Mouse (Mus musculus) regulatory T cell (primary cell): ENCODE data around the gene Acap2.

Source experiments
- in situ Hi-C: fragments of 300-600 bp; cut with MboI, MseI; formaldehyde crosslinking; loops from one replicate; pipeline ENCODE4 v1.15.1; 2025; ENCODE audit warnings: high pct_unique_total_duplicates

The Acap2 gene

GRCm38 (mm10) chr16:31052177-31052726, 148.8 kb downstream of the Acap2 start:
- in situ Hi-C loops, result no loop called here

DNA sequence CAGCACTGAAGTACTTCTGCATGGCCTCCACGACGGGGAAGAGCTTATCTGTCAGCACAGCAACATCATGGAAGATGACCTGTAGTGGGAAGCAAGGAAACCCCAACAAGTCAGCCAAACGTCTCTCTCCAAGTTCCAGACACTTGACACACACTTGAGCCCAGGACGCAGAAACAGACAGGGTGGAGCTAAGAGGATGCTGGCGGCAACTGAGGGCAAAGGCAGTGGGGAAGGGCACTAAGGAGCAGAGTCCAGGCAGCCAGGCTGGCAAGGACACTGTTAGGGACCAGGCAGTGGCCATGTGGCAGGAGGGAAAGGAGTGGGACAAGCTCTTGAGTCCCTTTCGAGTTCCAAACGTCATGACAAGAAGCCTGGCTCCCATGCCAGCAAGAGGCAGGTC, 150.3 kb downstream of the Acap2 start:
- in situ Hi-C loops, result no loop called here

- in situ Hi-C loops, result no loop called here
Observed at GRCm38 (mm10) chr16:31048194-31048593, 152.9 kb downstream of the Acap2 start.

DNA sequence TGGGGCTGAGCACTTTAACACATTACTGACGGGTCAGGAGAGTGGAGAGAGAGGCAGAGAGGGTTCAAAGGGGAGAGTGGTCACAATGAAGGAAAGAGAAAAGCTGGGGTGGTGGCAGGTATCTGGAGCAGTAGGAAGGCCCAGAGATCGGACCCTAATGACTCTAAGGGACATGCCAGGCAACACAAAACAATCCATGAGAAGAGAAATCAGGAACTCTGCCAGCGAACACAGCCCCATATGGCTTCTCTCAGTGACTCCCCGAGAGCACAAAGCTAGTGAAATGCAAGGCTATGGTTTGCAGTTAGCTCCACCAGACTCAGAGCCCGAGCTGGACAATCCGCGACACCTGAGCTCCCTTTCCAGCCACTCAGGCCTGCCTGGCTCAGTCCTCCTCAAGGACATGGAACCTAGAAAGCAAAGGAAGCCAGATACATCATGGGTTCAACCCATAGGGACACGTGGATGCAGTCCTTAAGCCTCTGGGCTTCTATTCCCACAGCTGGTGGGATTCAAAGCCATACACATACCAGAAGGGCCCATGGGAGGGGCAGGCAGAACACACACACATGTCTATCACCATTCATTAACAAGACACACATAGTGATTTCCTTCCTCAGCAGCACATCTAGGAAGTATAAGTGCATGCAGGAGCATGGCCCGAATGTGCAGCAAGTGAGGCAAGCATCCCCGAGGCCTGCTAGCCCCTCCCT, 153.7 kb downstream of the Acap2 start:
- in situ Hi-C loops, result no loop called here

GRCm38 (mm10) chr16:31046217-31046659, 154.8 kb downstream of the Acap2 start:
- in situ Hi-C loops, result no loop called here

DNA sequence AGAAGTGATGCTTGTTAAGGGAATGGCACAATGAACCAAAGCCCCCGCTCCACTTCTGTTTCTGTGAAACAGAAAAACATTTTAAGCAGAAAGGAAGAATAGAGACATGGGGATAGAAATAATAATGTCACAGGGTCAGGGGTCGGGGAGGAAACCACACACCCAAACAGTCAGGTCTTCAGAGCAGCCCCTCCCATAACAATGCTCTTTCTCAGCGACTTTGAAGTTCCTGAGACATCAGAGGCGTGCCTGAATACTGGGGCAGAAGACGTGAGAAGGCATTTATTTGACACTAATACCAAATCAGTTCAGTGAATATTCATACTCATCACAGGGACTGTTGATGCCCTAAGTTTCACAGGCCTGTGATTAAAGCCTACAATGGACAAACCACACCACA, 155.8 kb downstream of the Acap2 start:
- in situ Hi-C loops, result no loop called here

DNA sequence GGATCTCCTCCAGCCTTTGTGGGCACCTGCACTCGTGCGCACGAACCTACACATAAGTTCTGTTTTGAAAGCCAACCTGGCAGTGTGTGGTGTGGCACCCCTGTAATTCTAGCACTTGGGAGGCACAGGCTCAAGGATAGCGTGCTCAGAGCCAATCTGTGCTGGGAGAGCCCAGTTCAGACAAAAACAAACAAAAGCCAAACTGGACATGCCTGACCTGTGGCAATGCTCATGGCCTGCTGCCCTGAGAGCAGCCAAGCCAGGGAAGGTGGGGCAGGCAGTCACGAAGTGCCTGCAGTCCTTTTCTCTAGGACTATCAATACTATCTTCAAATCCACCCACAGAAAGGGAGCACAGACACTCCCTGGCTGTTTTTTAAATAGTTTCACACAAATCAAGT, 157.9 kb downstream of the Acap2 start:
- in situ Hi-C loops, result no loop called here
